ENCODE assay signal across 8 mouse cellular contexts in genomic region chr11:53892716-53893416, GRCm38 (mm10). TPM values are rescaled to one million over a fixed set of nuclear protein-coding genes. Genes with fewer than 3 reads are reported as not detected.
A peak's percentile ranks its signal among the peaks of the same experiment; 100 is the strongest.
DNase-seq lines count a peak whose midpoint lies in the region; ATAC-seq and TF ChIP-seq lines count a peak whose summit lies in the region.

No protein-coding gene starts in this region.

- H3K9me3 ChIP-seq in heart, embryonic 10.5 days = no peaks in the 10 kb centered on the region
- H3K9me3 ChIP-seq in liver, embryonic 15.5 days (replicated peaks) = no peaks in the 10 kb centered on the region
- no peaks in the 10 kb centered on the region for H3K9me3 ChIP-seq in hindbrain, embryonic 14.5 days (ENCODE audit: control insufficient read depth, low read length)

- H3K9ac ChIP-seq in liver, embryonic 15.5 days = no peak overlapping the region
- H3K9ac ChIP-seq in hindbrain, embryonic 14.5 days = no peak overlapping the region

- TF ChIP-seq POLR2A in spleen, adult 2 months (IDR thresholded peaks at IDR 0.05; ENCODE audit: low read depth, low read length) = peak; percentile 54; the same call in 1 of the 2 replicates

- H3K4me1 ChIP-seq in heart, embryonic 10.5 days = peaks cover 36% of the 10 kb centered on the region
- H3K4me1 ChIP-seq in liver, embryonic 15.5 days (replicated peaks) = peaks cover 43% of the 10 kb centered on the region
- H3K4me1 ChIP-seq in spleen, adult 2 months (ENCODE audit: control insufficient read depth, insufficient read depth, insufficient read length) = peaks cover 7% of the 10 kb centered on the region; the same call in 1 of the 2 replicates
- peaks cover 30% of the 10 kb centered on the region for H3K4me1 ChIP-seq in hindbrain, embryonic 14.5 days (replicated peaks; ENCODE audit: control insufficient read depth, insufficient read depth, low read length)

- H3K27me3 ChIP-seq in heart, embryonic 10.5 days (ENCODE audit: insufficient read depth, poor library complexity, severe bottlenecking) = no peaks in the 10 kb centered on the region
- no peaks in the 10 kb centered on the region for H3K27me3 ChIP-seq in liver, embryonic 15.5 days
- no peaks in the 10 kb centered on the region for H3K27me3 ChIP-seq in spleen, adult 2 months (ENCODE audit: control insufficient read depth, insufficient read depth, low read length)
- no peaks in the 10 kb centered on the region for H3K27me3 ChIP-seq in hindbrain, embryonic 14.5 days (ENCODE audit: control insufficient read depth, insufficient read depth, low read length)

- DNase-seq in heart, embryonic 10.5 days (ENCODE audit: low spot score) = peak; percentile 76
- DNase-seq in heart, postnatal 4 days = no peak
- peak; percentile 48 to 53 for DNase-seq in spleen, adult 2 months (ENCODE audit: low read depth in 1 of 2, low spot score in 2 of 2)
- no peak for DNase-seq in frontal cortex, postnatal 25 days (ENCODE audit: low spot score in 2 of 2)
- DNase-seq in left cerebral cortex, postnatal 14 days (ENCODE audit: low spot score in 2 of 2) = no peak
- DNase-seq in hindbrain, embryonic 14.5 days (ENCODE audit: low spot score) = no peak

- peak; percentile 53 for ATAC-seq in erythroid progenitor cell, adult 5-6 weeks (replicated peaks; ENCODE audit: low FRiP score, poor library complexity, severe bottlenecking)
- ATAC-seq in liver, embryonic 15.5 days (ENCODE audit: insufficient read depth) = no peak
- ATAC-seq in hindbrain, embryonic 14.5 days (ENCODE audit: low FRiP score) = no peak

- no peak for TF ChIP-seq CTCF in spleen, adult 2 months (IDR thresholded peaks at IDR 0.05; ENCODE audit: extremely low read depth, insufficient read depth, insufficient read length, insufficient replicate concordance)

- intact Hi-C loops in left cerebral cortex, postnatal 14 days (cut with DNase I) = no loop called here

- peak overlapping the region; percentile 9; the same call in 1 of the 2 replicates for H3K27ac ChIP-seq in heart, embryonic 10.5 days
- peak overlapping the region; percentile 49 for H3K27ac ChIP-seq in liver, embryonic 15.5 days (replicated peaks)
- H3K27ac ChIP-seq in spleen, adult 2 months (ENCODE audit: insufficient read depth, low read length) = peak overlapping the region; percentile 82
- H3K27ac ChIP-seq in hindbrain, embryonic 14.5 days = no peak overlapping the region

- H3K4me3 ChIP-seq in heart, embryonic 10.5 days = no peak overlapping the region
- no peak overlapping the region for H3K4me3 ChIP-seq in liver, embryonic 15.5 days (replicated peaks)
- H3K4me3 ChIP-seq in spleen, adult 2 months (ENCODE audit: extremely low read depth, insufficient read depth, insufficient read length) = peak overlapping the region; percentile 9; the same call in 1 of the 2 replicates
- no peak overlapping the region for H3K4me3 ChIP-seq in hindbrain, embryonic 14.5 days (replicated peaks; ENCODE audit: low read length)

- H3K36me3 ChIP-seq in heart, embryonic 10.5 days = no peaks in the 10 kb centered on the region
- no peaks in the 10 kb centered on the region for H3K36me3 ChIP-seq in liver, embryonic 15.5 days (replicated peaks)
- H3K36me3 ChIP-seq in spleen, adult 2 months (ENCODE audit: control insufficient read depth, insufficient read depth, low read length) = no peaks in the 10 kb centered on the region
- H3K36me3 ChIP-seq in hindbrain, embryonic 14.5 days (replicated peaks; ENCODE audit: control insufficient read depth, insufficient read depth) = no peaks in the 10 kb centered on the region

- H3K4me2 ChIP-seq in liver, embryonic 15.5 days = peak overlapping the region; percentile 45
- no peak overlapping the region for H3K4me2 ChIP-seq in hindbrain, embryonic 14.5 days (replicated peaks)

- WGBS in heart, embryonic 10.5 days = 43% methylated on average over 9 of the region's 9 CpGs
- 17% methylated on average over 9 of the region's 9 CpGs for WGBS in liver, embryonic 15.5 days (ENCODE audit: insufficient replicate concordance)
- 8% methylated on average over 9 of the region's 9 CpGs for WGBS in spleen, adult 2 months
- 41% methylated on average over 9 of the region's 9 CpGs for WGBS in hindbrain, embryonic 14.5 days

RNA-seq across cellular contexts. Expression of gene Slc22a5, which starts 1.4 kb away (rescaled TPM):
- polyA plus RNA-seq in heart, embryonic 10.5 days (2016; fragmentation: Nextera tagmentation; extraction: Ambion mirVana) = 7.7 and 9.9 TPM in 2 replicates
- 10 to 100 TPM; 13.3 to 15.0 TPM for total RNA-seq in heart, postnatal 4 days (2021)
- 2.1 and 3.2 TPM in 2 replicates for total RNA-seq in erythroid progenitor cell, adult 5-6 weeks (2015; ENCODE audit: low replicate concordance)
- total RNA-seq in erythroid progenitor cell, adult 5-6 weeks (2017; ENCODE audit: low replicate concordance) = 3.2 and 3.7 TPM in 2 replicates
- 1.9 and 2.3 TPM in 2 replicates for polyA plus RNA-seq in liver, embryonic 15.5 days (2015; fragmentation: Nextera tagmentation; extraction: Ambion mirVana)
- polyA plus RNA-seq in spleen, adult 2 months (2012; rRNA removed) = 8.9 and 10.3 TPM in 2 replicates
- total RNA-seq in left cerebral cortex, postnatal 14 days (2021) = 10 to 100 TPM in 1 of 2 experiments, 1 to 10 TPM in 1; 9.4 to 10.9 TPM
- polyA plus RNA-seq in hindbrain, embryonic 14.5 days (2014; fragmentation: Nextera tagmentation; extraction: Ambion mirVana) = 11.9 and 12.9 TPM in 2 replicates

RNA-seq across cellular contexts. Expression of gene Gm12216, which starts 33.8 kb away (rescaled TPM):
- 0.15 and 0.27 TPM in 2 replicates for polyA plus RNA-seq in heart, embryonic 10.5 days (2016; fragmentation: Nextera tagmentation; extraction: Ambion mirVana)
- 1 to 10 TPM in 1 of 2 experiments, under 1 TPM in 1; 0.32 to 1.6 TPM for total RNA-seq in heart, postnatal 4 days (2021)
- total RNA-seq in erythroid progenitor cell, adult 5-6 weeks (2015; ENCODE audit: low replicate concordance) = not detected in 2 replicates
- 0.51 TPM in 1 of 2 replicates, not detected in the other for total RNA-seq in erythroid progenitor cell, adult 5-6 weeks (2017; ENCODE audit: low replicate concordance)
- polyA plus RNA-seq in liver, embryonic 15.5 days (2015; fragmentation: Nextera tagmentation; extraction: Ambion mirVana) = not detected in 2 replicates
- 6.9 and 8.1 TPM in 2 replicates for polyA plus RNA-seq in spleen, adult 2 months (2012; rRNA removed)
- total RNA-seq in left cerebral cortex, postnatal 14 days (2021) = 1 to 10 TPM; 2.0 to 3.1 TPM
- 0.48 TPM in 1 of 2 replicates, not detected in the other for polyA plus RNA-seq in hindbrain, embryonic 14.5 days (2014; fragmentation: Nextera tagmentation; extraction: Ambion mirVana)

Comparison
In these comparisons a context has a peak if more than half of its experiments do, and no peak if none do; other contexts are left out.
1. DNase-seq: peak in heart, embryonic 10.5 days (single experiment) and spleen, adult 2 months (2 of 2); none in heart, postnatal 4 days (single experiment), frontal cortex, postnatal 25 days (0 of 2), left cerebral cortex, postnatal 14 days (0 of 2) and hindbrain, embryonic 14.5 days (single experiment).